Mouse (Mus musculus) activated CD4-positive, CD25-positive, alpha-beta regulatory T cell, adult 4 months (primary cell): ENCODE measurements around the gene Phc3. TPM values are rescaled to one million over a fixed set of nuclear protein-coding genes. Genes with fewer than 3 reads are reported as not detected.
A peak's percentile ranks its signal among the peaks of the same experiment; 100 is the strongest.
"Not testable (repeated sequence)": the region's sequence is repeated elsewhere in the genome, so short reads cannot be mapped to it uniquely, and the experiment has no call there.

Experiments used
- ATAC-seq: one replicate; pipeline ENCODE4 v1.8.0; 2017
- polyA plus RNA-seq, 2 experiments: library from polyadenylated mRNA; unstranded; fragments of 100-300 nt; shearing (Covaris generic); gene quantifications; one replicate each; pipeline ENCODE4 v1.2.1; 2017

Gene Phc3
- polyA plus RNA-seq, 2 experiments from 2014 or later, result 45.9 to 48.0 TPM

DNA sequence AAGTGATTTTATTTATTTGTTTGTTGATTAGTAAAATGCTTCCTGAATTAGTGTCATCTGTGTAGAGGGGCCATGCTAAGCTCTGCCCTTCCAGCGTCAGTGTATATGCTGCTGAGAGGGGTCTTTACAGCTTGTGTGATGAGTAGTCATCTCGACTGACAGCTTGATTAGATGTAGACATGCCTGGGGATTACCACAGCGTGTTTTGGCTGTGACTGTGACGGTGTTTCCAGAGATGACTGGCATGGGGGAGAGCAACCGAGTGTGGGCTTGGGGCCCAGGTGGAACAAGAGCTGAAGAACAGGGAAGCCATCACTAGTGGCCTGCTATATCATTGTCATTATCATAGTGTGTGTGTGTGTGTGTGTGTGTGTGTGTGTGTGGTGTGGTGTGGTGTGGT, 100.6 kb downstream of the Phc3 start:
- ATAC-seq, result no peak

DNA sequence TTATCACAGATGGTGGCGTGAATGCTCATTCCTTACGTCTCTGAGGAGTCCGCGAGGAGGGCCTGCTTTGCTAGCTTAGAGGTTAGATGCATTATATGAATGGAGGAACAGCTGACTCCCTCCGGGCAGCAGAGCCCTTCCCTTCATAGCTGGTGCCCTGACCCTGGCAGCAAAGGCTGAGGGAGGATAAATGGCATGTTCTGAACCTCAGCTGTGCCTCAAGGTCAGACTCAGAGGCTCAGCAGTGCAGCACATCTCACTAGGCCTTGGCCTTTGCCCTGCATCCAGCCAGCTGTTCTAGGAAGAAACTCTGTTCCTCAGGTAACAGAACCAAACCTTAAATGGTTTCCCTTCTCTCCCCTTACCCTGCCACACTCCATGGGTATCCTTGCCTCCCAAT, 101.0 kb downstream of the Phc3 start:
- no peak for ATAC-seq

DNA sequence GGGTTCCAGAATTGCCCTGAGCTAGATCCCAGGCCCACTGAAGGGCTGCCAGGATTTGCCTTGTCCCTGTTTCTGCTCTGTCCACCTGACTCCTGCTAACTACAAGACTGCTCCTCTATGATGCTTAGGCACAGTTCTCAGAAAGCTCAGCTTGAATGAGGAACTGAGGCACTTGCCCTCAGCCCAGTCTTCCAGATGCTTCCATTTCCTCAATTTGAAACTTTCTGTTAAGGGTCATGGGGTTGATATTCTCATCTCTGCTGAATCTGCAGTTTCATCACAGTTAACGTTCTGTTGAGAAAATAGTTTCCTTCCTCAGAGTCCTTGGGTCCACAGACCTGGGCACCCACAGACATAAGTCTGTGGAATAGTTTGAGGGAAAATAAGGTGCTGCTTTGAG, 104.6 kb downstream of the Phc3 start:
- no peak for ATAC-seq

DNA sequence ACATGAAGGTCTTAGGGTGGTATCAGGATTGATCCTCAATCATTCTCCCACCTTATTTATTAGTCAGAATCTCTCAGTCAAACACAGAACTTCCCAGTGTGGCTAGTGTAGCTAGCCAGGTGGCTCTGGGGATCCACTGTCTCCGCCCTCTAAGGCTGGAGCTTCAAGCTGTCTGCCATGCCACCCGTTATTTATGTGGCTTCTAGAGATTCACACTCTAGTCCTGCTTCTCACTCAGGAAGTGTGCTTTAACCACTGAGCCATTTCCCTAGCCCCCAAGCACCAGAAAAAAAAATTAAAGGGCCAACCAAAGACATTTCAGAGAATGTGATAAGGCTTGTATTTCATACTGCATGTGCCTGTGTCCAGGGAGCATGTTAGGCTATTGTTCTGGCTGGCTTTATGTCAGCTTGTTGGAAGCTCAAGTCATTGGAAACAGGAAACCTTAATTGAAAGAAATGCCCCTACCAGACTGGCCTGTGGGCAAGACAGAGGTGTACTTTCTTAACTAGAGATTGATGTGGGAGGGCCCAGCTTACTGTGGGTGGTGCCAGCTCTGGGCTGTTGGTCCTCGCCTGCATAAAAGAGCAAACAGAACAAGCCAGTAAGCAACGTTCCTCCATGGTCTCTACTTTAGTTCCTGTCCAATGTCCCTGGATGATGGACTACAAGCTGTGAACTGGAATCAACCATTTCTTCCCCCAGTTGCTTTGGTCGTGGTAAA, 105.3 kb downstream of the Phc3 start:
- no peak for ATAC-seq

DNA sequence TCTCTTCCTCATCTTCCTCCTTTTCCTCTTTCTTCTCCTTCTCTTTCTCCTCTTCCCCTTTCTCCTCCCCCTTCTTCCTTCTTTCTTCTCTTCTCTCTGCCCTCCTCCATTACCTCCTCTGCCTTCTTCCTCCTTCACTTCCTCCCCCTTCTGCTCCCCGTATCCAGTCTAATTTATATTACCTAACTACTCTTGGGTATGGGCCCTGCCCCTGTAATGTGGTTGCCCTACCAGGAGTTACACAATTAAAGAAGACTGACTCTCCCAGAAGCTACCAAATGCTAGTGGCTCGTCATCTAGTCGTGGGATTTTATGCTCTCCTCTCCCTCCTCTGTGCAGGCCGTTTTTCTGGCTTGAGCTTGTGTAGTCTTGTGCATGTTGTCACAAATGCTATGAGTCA, 108.5 kb downstream of the Phc3 start:
- ATAC-seq, result no peak

DNA sequence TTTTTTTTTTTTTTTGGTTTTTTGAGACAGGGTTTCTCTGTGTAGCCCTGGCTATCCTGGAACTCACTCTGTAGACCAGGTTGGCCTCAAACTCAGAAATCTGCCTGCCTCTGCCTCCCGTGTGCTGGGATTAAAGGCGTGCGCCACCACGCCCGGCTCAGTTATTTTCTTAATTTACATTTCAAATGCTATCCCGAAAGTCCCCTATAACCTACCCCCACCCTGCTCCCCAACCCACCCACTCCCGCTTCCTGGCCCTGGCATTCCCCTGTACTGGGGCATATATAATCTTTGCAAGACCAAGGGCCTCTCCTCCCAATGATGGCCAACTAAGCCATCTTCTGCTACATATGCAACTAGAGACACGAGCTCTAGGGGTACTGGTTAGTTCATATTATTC, 109.6 kb downstream of the Phc3 start:
- not testable (repeated sequence) for ATAC-seq

DNA sequence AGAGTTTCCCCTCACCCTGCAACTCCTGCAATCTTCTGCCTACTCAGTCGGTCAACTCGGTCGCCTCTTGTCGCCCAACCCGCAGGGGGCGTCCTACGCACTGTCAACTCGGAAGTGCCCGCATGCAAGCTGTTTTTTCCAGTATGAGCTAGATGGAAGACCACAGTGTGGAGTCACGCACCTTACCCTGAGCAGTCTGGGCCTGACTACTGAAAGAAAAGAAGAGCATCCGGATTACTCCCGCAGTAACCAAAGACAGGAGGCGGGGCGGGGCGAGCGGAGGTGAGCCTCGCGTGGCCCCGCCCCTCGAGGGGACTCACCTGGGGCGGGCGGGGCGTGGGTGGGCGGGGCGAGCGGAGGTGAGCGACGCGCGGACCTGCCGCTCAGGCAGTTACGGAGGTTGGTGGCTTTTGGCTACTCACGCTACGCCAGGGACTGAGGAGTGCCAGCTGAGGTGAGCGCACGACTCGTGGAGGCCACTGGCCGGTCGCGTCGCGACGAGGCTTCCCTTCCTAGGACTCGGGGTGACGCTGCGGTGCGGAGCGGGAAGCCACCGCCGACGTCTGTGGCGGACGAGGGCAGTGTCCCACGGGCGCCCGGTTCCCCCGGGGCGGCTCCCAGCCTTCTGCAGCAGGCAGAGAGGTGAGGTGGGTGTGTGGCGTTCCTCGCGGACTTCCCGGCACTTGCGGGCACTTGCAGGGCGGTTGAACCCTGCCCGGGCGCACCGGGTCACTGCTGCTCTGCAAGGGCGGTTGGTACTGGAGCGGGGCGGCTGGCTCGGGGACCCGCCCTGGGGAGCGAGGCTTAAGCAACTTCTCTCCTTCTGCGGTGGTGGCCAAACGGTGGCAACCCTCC, 113.4 kb downstream of the Phc3 start, which contains the start of gene Gpr160:
TSS of gene Gpr160 (plus strand) at position 347 of the 855 bp plus-strand sequence.
- peak; percentile 82 for ATAC-seq

DNA sequence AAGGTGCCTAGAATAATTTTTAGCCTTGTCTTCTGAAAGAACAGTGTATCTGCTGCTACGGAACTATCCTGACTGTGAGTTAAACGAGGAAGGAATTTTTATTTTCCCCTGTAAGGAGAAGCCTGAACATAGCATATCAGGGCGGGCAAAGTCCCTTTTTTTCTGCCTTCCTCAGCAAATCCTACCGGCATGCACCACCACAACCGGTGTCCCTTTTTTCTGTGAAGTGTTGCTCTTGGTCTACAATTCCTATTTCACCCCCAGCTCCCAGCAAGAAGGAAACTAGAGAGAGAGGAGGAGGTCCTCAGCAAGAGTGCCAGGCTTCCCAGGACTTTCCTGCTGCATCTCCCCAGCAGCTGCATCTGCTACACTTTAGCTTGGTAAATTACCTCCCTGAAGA, 115.6 kb downstream of the Phc3 start:
- ATAC-seq, result no peak

DNA sequence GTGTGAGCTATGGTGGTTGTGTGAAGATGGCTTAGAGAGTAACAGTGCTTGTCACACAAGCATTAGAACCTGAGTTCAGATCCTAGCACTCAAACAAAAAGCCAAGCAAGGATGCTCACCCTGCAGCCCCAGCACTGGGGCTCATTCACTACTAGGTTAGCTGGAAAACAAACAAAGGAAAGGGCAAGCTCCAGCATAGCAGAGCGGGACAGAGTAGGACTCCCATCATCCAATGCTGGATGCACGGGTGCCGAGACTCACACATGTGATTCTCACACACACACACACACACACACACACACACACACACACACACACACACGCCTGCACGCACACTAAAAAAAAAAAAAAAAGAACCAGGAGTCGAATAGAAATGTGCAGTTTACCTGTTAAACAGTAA, 117.8 kb downstream of the Phc3 start:
- no peak for ATAC-seq

Other genes starting within 250 kb of the Phc3 start
- under 1 TPM in 1 of 2 experiments, not detected in 1; 0.44 TPM for gene Samd7, start 223.1 kb downstream of the Phc3 start, polyA plus RNA-seq
- 10 to 100 TPM; 48.3 to 83.7 TPM for gene Sec62, start 176.5 kb downstream of the Phc3 start, polyA plus RNA-seq
- gene Gpr160, start 113.5 kb downstream of the Phc3 start, polyA plus RNA-seq, result 1 to 10 TPM; 2.6 to 3.5 TPM
- 1 to 10 TPM; 1.2 to 1.9 TPM for gene Prkci, start 26.3 kb upstream of the Phc3 start, polyA plus RNA-seq
- gene Skil, start 125.6 kb upstream of the Phc3 start, polyA plus RNA-seq, result 10 to 100 TPM; 54.4 to 60.6 TPM
- not detected for gene Cldn11, start 180.5 kb upstream of the Phc3 start, polyA plus RNA-seq